Mouse (Mus musculus) G1E (cell line): ENCODE data around the gene Alcam. TPM values are rescaled to one million over a fixed set of nuclear protein-coding genes. Genes with fewer than 3 reads are reported as not detected.

Experiments used
- ATAC-seq: 2 replicates; pipeline ENCODE4 v1.8.0; 2016; ENCODE audit warnings: mild to moderate bottlenecking; ENCODE audit not compliant: insufficient number of reproducible peaks, poor library complexity, low FRiP score, severe bottlenecking; ENCODE audit errors: extremely low read depth
- DNase-seq: peaks from one replicate; pipeline ENCODE4 v3.0.0; 2012; ENCODE audit warnings: low spot score
- H3K27me3 ChIP-seq: 2 replicates; pipeline ENCODE4 v1.6.1; 2012; ENCODE audit warnings: mild to moderate bottlenecking, low read length, inconsistent platforms; ENCODE audit not compliant: insufficient read depth
- H3K36me3 ChIP-seq: replicated peaks from 2 replicates; pipeline ENCODE3; 2012; ENCODE audit warnings: mild to moderate bottlenecking, inconsistent platforms
- H3K4me1 ChIP-seq: 2 replicates; pipeline ENCODE4 v1.6.1; 2012; ENCODE audit warnings: low read depth, low read length, inconsistent platforms, mixed read lengths; ENCODE audit not compliant: insufficient read depth
- H3K4me3 ChIP-seq: 2 replicates; pipeline ENCODE4 v1.5.1; 2012; ENCODE audit warnings: low read depth, mild to moderate bottlenecking, inconsistent platforms, low read length, moderate library complexity, mixed read lengths
- H3K9me3 ChIP-seq: replicated peaks from 2 replicates; pipeline ENCODE4 v1.6.1; 2012; ENCODE audit warnings: inconsistent platforms
- CTCF ChIP-seq: IDR thresholded peaks from 2 replicates; pipeline ENCODE4 v1.5.1; 2012; ENCODE audit warnings: low read depth, low read length, inconsistent platforms, mixed read lengths
- GATA1 ChIP-seq: IDR thresholded peaks from 2 replicates; pipeline ENCODE4 v1.6.1; 2012; ENCODE audit warnings: borderline replicate concordance, low read length, inconsistent platforms, mixed read lengths
- GATA2 ChIP-seq: IDR thresholded peaks from 2 replicates; pipeline ENCODE4 v1.6.1; 2012; ENCODE audit warnings: low read depth, low read length, inconsistent platforms, borderline replicate concordance
- POLR2AphosphoS5 ChIP-seq: IDR thresholded peaks from 2 replicates; pipeline ENCODE4 v1.6.1; 2012; ENCODE audit warnings: low read depth, low read length, inconsistent platforms; ENCODE audit not compliant: insufficient replicate concordance
- TAL1 ChIP-seq: conservative IDR thresholded peaks from 2 replicates; pipeline ENCODE4 v1.6.1; 2012; ENCODE audit warnings: low read depth, low read length, inconsistent platforms, mixed read lengths
- polyA plus RNA-seq: library from polyadenylated mRNA; stranded (reverse); fragments of >175 nt; gene quantifications from 2 replicates; pipeline ENCODE4 v1.2.3, GENCODE M21; 2012
- total RNA-seq, 2 experiments: library from RNA; stranded (forward) in 1 of 2; stranded (reverse) in 1 of 2; fragments of 200-1000 nt in 1 of 2; fragments of >200 nt in 1 of 2; fragmentation: Nextera tagmentation in 1 of 2; gene quantifications; 2 replicates each; pipeline ENCODE4 v1.2.3; 2014 to 2017

Alcam gene
- total and polyA plus RNA-seq, 3 experiments = 0.11 TPM; not detected in 2

- no peaks in the 10 kb centered on the region for H3K27me3 ChIP-seq
- H3K9me3 ChIP-seq = peaks cover 7% of the 10 kb centered on the region; the same call in 1 of the 2 replicates
- H3K36me3 ChIP-seq = no peaks in the 10 kb centered on the region
- TF ChIP-seq GATA1 (no peak), GATA2 (no peak), TAL1 (no peak)
- ATAC-seq (no peak), DNase-seq (no peak)
- H3K4me1 ChIP-seq = no peaks in the 10 kb centered on the region
- H3K4me3 ChIP-seq = no peak overlapping the region
These were observed 18.2 kb upstream of the Alcam start for GRCm38 (mm10) chr16:52472059-52472458.

DNA sequence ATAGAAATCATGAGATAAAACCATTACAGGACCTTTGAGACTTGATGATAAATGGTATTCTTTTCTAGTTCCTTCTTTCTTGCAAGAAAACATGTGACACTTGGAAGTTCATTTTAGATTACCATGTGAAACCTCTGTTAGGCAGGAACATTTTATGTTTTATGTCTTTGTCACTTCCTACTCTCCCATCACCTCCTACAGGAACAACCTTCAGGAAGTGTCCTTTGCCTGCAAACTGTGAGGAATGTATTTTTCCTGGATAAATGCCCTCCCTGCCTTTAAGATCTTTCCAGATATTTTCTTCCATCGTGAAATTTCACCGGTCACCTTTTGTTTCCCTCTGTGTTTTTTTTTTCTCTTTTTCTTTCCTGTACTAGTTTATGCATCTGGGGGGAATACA, 17.0 kb upstream of the Alcam start:
- ATAC-seq = no peak
- Histone ChIP-seq H3K27me3 (no peaks in the 10 kb centered on the region), H3K36me3 (no peaks in the 10 kb centered on the region), H3K4me3 (no peak overlapping the region), H3K9me3 (peaks cover 4% of the 10 kb centered on the region; the same call in 1 of the 2 replicates), H3K4me1 (no peaks in the 10 kb centered on the region)
- TF ChIP-seq POLR2AphosphoS5 (no peak), TAL1 (no peak), GATA2 (no peak), CTCF (no peak), GATA1 (no peak)
- DNase-seq = no peak

DNA sequence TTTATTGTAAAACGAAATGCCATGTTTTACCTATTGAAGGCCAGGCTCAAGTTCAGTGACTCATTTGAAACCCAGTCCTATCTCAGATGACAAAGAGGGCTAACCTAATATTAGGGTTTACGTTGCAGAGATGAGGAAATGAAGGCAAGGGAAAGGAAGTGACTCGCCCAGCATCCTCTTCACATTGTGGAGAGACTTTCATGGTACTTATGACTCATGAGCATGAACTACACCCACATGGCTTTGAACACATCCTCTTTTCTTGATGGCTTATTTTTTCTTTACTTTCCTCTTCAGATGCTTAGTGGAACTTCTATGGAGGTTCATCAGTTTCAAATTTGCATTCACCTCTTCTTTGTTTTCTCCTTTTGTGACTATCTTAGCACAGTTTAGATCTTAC, 16.4 kb upstream of the Alcam start:
- Histone ChIP-seq H3K4me3 (no peak overlapping the region), H3K9me3 (peaks cover 4% of the 10 kb centered on the region; the same call in 1 of the 2 replicates), H3K36me3 (no peaks in the 10 kb centered on the region), H3K4me1 (no peaks in the 10 kb centered on the region), H3K27me3 (no peaks in the 10 kb centered on the region)
- DNase-seq (no peak), ATAC-seq (no peak; the same call in 1 of the 2 replicates)
- TF ChIP-seq CTCF (no peak), POLR2AphosphoS5 (no peak), TAL1 (no peak)

DNA sequence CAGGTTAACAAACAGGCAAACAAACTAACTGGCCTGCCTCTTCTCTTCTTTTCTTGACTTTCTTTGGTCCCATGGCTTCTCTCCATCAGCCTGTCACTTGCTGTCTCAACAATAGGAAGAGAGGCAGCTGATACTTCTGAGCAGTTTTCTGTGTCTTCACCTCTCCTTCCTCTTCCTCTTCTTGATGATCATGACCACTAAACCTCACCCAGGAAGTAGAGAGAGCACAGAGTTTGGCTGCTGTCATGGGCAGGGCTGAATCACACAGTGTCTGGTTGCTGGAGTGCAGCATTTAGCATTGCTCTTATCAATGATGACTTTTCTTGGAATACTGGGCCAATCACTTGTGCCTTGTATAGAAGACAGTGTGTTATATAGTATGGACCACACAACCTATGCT, 14.6 kb upstream of the Alcam start:
- no peak for DNase-seq

DNA sequence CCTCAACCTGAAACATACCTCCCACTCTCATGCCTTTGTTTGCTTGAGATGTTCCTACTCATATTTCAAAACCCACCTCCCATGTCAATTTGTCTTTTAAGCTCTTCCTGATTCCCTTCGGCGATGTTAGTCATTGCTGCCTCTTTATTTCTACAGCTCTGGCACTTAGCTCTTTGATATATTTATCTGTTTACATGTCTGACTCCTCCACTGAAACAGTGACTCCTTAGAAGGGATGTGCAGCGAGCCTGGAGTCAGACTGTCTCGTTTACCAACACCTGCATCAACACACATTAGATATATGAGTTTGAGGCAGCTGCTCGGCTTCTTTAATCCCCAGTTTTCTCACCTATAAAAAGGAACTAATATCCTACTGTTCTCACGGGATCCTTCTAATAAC, 12.9 kb upstream of the Alcam start:
- ATAC-seq = no peak
- peaks cover 4% of the 10 kb centered on the region; the same call in 1 of the 2 replicates for H3K9me3 ChIP-seq
- no peaks in the 10 kb centered on the region for H3K36me3 ChIP-seq
- no peaks in the 10 kb centered on the region for H3K27me3 ChIP-seq
- no peaks in the 10 kb centered on the region for H3K4me1 ChIP-seq
- H3K4me3 ChIP-seq = no peak overlapping the region
- no peak for TF ChIP-seq GATA2
- no peak for TF ChIP-seq GATA1
- TF ChIP-seq POLR2AphosphoS5 = no peak
- TF ChIP-seq CTCF = no peak
- no peak for TF ChIP-seq TAL1
- DNase-seq = no peak

More for the DNA sequence above, 14.6 kb upstream of the Alcam start:
- H3K9me3 ChIP-seq = peaks cover 4% of the 10 kb centered on the region; the same call in 1 of the 2 replicates
- ATAC-seq = no peak
- H3K4me3 ChIP-seq = no peak overlapping the region
- no peaks in the 10 kb centered on the region for H3K27me3 ChIP-seq
- H3K36me3 ChIP-seq = no peaks in the 10 kb centered on the region
- H3K4me1 ChIP-seq = no peaks in the 10 kb centered on the region
- TF ChIP-seq GATA2 (no peak), TAL1 (no peak), GATA1 (no peak), CTCF (no peak), POLR2AphosphoS5 (no peak)

DNA sequence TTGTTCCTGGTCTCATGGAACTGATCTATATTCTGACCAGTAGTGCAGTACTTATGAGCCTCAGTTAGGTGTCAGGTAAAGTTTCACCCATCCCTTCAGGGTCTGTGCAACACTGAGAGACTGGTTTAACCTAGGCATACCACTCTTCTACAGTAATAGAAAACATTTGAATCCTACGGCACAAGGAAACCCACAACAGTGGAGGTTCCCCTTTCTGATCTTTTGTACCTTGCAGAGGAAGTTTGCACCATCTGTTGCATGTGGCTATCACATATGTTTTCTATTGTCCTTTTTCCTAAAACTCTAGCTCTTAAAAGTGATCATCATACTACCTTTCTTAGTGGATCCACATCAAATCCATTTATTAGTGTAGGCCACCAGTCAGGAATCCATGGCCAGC, 10.7 kb upstream of the Alcam start:
- Histone ChIP-seq H3K9me3 (peaks cover 4% of the 10 kb centered on the region; the same call in 1 of the 2 replicates), H3K4me1 (no peaks in the 10 kb centered on the region), H3K4me3 (no peak overlapping the region), H3K27me3 (no peaks in the 10 kb centered on the region), H3K36me3 (no peaks in the 10 kb centered on the region)
- DNase-seq (no peak), ATAC-seq (no peak)
- no peak for TF ChIP-seq GATA2
- no peak for TF ChIP-seq TAL1
- TF ChIP-seq CTCF = no peak
- TF ChIP-seq GATA1 = no peak
- TF ChIP-seq POLR2AphosphoS5 = no peak
